Mouse (Mus musculus): Measurements from ENCODE around the gene Nos1.

Gene Nos1

GRCm38 (mm10) chr5:117780681-117781080 is at the start of gene Nos1:
Gene Nos1, plus strand, starts transcription at chr5:117781032.
- in situ Hi-C loops (cut with MboI, MseI) = no loop called here

- in situ Hi-C loops (cut with MboI, MseI) = no loop called here
These were observed 49.5 kb upstream of the Nos1 start for GRCm38 (mm10) chr5:117731311-117731710.

- in situ Hi-C loops (cut with MboI, MseI) = no loop called here
These were observed 36.1 kb upstream of the Nos1 start for GRCm38 (mm10) chr5:117744654-117745178.

GRCm38 (mm10) chr5:117749353-117749752 is 31.5 kb upstream of the Nos1 start:
- in situ Hi-C loops (cut with MboI, MseI) = no loop called here

- in situ Hi-C loops (cut with MboI, MseI) = no loop called here
These were observed 22.9 kb upstream of the Nos1 start for GRCm38 (mm10) chr5:117757696-117758482.

GRCm38 (mm10) chr5:117761181-117761832 is 19.5 kb upstream of the Nos1 start:
- in situ Hi-C loops (cut with MboI, MseI) = no loop called here

GRCm38 (mm10) chr5:117764496-117764895 is 16.3 kb upstream of the Nos1 start:
- in situ Hi-C loops (cut with MboI, MseI) = no loop called here

- in situ Hi-C loops (cut with MboI, MseI) = no loop called here
These were observed 1.7 kb upstream of the Nos1 start for GRCm38 (mm10) chr5:117779175-117779574.

GRCm38 (mm10) chr5:117781178-117781577 is 346 bp downstream of the Nos1 start:
- in situ Hi-C loops (cut with MboI, MseI) = no loop called here

GRCm38 (mm10) chr5:117790071-117790470 is 9.2 kb downstream of the Nos1 start:
- in situ Hi-C loops (cut with MboI, MseI) = no loop called here

GRCm38 (mm10) chr5:117791875-117792274 is 11.0 kb downstream of the Nos1 start:
- in situ Hi-C loops (cut with MboI, MseI) = no loop called here

GRCm38 (mm10) chr5:117800849-117801248 is 20.0 kb downstream of the Nos1 start:
- in situ Hi-C loops (cut with MboI, MseI) = no loop called here

- in situ Hi-C loops (cut with MboI, MseI) = no loop called here
These were observed 21.3 kb downstream of the Nos1 start for GRCm38 (mm10) chr5:117802071-117802521.

- in situ Hi-C loops (cut with MboI, MseI) = no loop called here
These were observed 22.7 kb downstream of the Nos1 start for GRCm38 (mm10) chr5:117803551-117803950.

- in situ Hi-C loops (cut with MboI, MseI) = no loop called here
These were observed 30.1 kb downstream of the Nos1 start for GRCm38 (mm10) chr5:117810930-117811329.

GRCm38 (mm10) chr5:117818800-117819199 is 38.0 kb downstream of the Nos1 start:
- in situ Hi-C loops (cut with MboI, MseI) = no loop called here

- in situ Hi-C loops (cut with MboI, MseI) = no loop called here
These were observed 39.6 kb downstream of the Nos1 start for GRCm38 (mm10) chr5:117820445-117820844.

GRCm38 (mm10) chr5:117823811-117824210 is 43.0 kb downstream of the Nos1 start:
- in situ Hi-C loops (cut with MboI, MseI) = no loop called here

GRCm38 (mm10) chr5:117824486-117824885 is 43.7 kb downstream of the Nos1 start:
- in situ Hi-C loops (cut with MboI, MseI) = no loop called here

GRCm38 (mm10) chr5:117825336-117825735 is 44.5 kb downstream of the Nos1 start:
- in situ Hi-C loops (cut with MboI, MseI) = no loop called here

- in situ Hi-C loops (cut with MboI, MseI) = no loop called here
These were observed 46.5 kb downstream of the Nos1 start for GRCm38 (mm10) chr5:117827366-117827765.

GRCm38 (mm10) chr5:117836930-117837329 is 56.1 kb downstream of the Nos1 start:
- in situ Hi-C loops (cut with MboI, MseI) = loop anchor here (5.0 kb wide), 2 partner anchors 95 to 220 kb away; no protein-coding TSS in a partner anchor

- in situ Hi-C loops (cut with MboI, MseI) = loop anchor here (5.0 kb wide), 2 partner anchors 95 to 220 kb away; no protein-coding TSS in a partner anchor
These were observed 56.9 kb downstream of the Nos1 start for GRCm38 (mm10) chr5:117837731-117838130.

Data from T-helper 1 cell (primary cell).